Mouse (Mus musculus) ES-Bruce4 (cell line): ENCODE measurements around the gene Gm49384. TPM values are rescaled to one million over a fixed set of nuclear protein-coding genes. Genes with fewer than 3 reads are reported as not detected.

ENCODE experiments used
- H3K27ac ChIP-seq: 2 replicates; pipeline ENCODE4 v1.5.1; 2012; ENCODE audit warnings: low read length, inconsistent platforms; ENCODE audit not compliant: insufficient read depth
- H3K27me3 ChIP-seq: 2 replicates; pipeline ENCODE4 v1.6.1; 2012; ENCODE audit warnings: mild to moderate bottlenecking, low read length, inconsistent platforms; ENCODE audit not compliant: control insufficient read depth, poor library complexity, insufficient read depth, severe bottlenecking
- H3K36me3 ChIP-seq: 2 replicates; pipeline ENCODE4 v1.6.1; 2012; ENCODE audit warnings: inconsistent platforms, mild to moderate bottlenecking, low read length, moderate library complexity; ENCODE audit not compliant: control insufficient read depth, poor library complexity, insufficient read depth, severe bottlenecking
- H3K4me1 ChIP-seq: one replicate; pipeline ENCODE4 v1.8.1; 2011; ENCODE audit warnings: low read length; ENCODE audit not compliant: control insufficient read depth, insufficient read depth
- H3K4me3 ChIP-seq: 2 replicates; pipeline ENCODE4 v1.5.1; 2011; ENCODE audit warnings: low read depth, mild to moderate bottlenecking, low read length
- H3K9ac ChIP-seq: 2 replicates; pipeline ENCODE4 v1.6.1; 2012; ENCODE audit warnings: low read depth, mild to moderate bottlenecking, inconsistent platforms; ENCODE audit not compliant: poor library complexity, severe bottlenecking
- H3K9me3 ChIP-seq: replicated peaks from 2 replicates; pipeline ENCODE4 v1.6.1; 2012; ENCODE audit warnings: mild to moderate bottlenecking, low read length, inconsistent platforms; ENCODE audit not compliant: control insufficient read depth, poor library complexity, insufficient read depth, severe bottlenecking
- CTCF ChIP-seq: IDR thresholded peaks from one replicate; pipeline ENCODE4 v1.8.1; 2011; ENCODE audit warnings: low read depth, low read length
- EP300 ChIP-seq: IDR thresholded peaks from 2 replicates; pipeline ENCODE4 v1.6.1; 2011; ENCODE audit warnings: low read depth, low read length; ENCODE audit not compliant: insufficient read depth
- POLR2A ChIP-seq: IDR thresholded peaks from one replicate; pipeline ENCODE4 v1.8.1; 2011; ENCODE audit warnings: low read length; ENCODE audit not compliant: insufficient read depth
- polyA plus RNA-seq: library from polyadenylated mRNA; stranded (reverse); fragments of >200 nt; gene quantifications from 2 replicates; pipeline ENCODE4 v1.2.4, GENCODE M21; 2011; ENCODE audit warnings: low read depth; ENCODE audit not compliant: missing spikeins, insufficient read depth, insufficient read length

The Gm49384 gene
- polyA plus RNA-seq, 1 experiment: 32.7 TPM

DNA sequence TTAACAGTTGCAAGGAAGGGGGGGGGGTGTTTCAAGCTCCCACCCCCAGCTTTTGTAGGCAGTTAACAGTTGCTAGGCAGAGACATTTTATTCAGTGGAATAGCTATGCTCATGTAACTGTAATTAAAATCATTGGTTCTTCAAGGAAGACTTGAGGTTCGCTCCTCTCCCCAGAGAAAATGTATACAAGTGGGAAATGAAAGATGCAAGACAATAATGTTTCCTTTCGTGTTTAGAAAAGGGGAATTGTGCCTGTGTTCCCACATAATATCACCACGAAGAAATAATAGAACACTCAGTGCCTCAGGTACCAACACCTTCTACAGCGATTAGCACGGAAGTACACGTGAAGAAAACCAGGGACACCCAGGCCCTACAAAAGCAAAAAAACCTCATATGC lies 36.8 kb upstream of the Gm49384 start, which contains the start of gene Klhdc1:
Klhdc1 (plus strand) TSS at position 301 of the 400 bp plus-strand sequence.
- no peaks in the 10 kb centered on the region for H3K4me1 ChIP-seq
- H3K27me3 ChIP-seq: no peaks in the 10 kb centered on the region
- H3K36me3 ChIP-seq: no peaks in the 10 kb centered on the region
- no peak within 1 kb of the TSS for H3K27ac ChIP-seq
- no peaks in the 10 kb centered on the region for H3K9me3 ChIP-seq
- TF ChIP-seq POLR2A: no peak
- no peak for TF ChIP-seq EP300
- TF ChIP-seq CTCF: no peak
- peak within 1 kb of the TSS; percentile 72 for H3K9ac ChIP-seq
- H3K4me3 ChIP-seq: peak within 1 kb of the TSS; percentile 87

DNA sequence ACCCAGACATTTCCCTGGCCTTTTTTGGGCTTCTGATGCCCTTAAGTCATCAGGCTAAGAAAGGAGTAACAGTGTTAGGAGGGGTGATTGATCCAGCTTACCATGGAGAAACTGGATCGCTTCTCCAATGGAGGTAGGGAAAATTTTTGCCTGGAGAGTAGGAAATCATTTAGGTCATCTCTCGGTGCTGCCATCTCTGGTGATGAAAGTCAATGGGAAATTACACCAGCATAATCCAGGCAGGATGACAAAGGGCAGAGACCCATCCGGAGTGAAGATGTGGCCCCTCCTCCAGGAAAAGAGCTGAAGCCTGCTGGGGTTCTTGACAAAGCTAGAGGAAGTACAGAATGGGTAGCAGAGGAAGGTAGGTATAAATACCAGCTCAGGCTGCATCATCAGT lies 34.2 kb upstream of the Gm49384 start:
- H3K4me1 ChIP-seq: no peaks in the 10 kb centered on the region
- TF ChIP-seq POLR2A: no peak
- no peak for TF ChIP-seq EP300
- TF ChIP-seq CTCF: no peak
- H3K4me3 ChIP-seq: no peak overlapping the region
- H3K9me3 ChIP-seq: no peaks in the 10 kb centered on the region
- H3K27ac ChIP-seq: no peak overlapping the region
- no peak overlapping the region for H3K9ac ChIP-seq
- H3K27me3 ChIP-seq: no peaks in the 10 kb centered on the region
- no peaks in the 10 kb centered on the region for H3K36me3 ChIP-seq

DNA sequence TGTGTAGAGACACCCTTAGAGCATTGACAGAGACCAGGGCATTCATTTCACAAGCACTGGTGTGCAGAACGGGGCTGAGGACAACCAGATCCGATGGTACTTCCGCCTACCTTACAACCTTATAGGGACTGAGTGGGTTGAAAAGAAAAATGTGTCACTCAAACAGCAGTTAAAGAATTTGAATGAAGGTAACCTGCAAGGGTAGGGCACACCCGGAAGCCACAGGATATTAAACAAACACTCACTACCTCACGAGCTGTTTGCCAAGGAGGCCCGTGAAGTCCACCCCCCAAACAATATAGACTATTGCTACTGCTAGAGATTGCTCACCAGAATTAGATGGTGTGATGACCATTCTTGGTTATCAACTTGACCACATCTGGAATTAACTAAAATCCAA lies 31.7 kb upstream of the Gm49384 start:
- H3K27me3 ChIP-seq: no peaks in the 10 kb centered on the region
- no peak overlapping the region for H3K4me3 ChIP-seq
- no peaks in the 10 kb centered on the region for H3K36me3 ChIP-seq
- H3K27ac ChIP-seq: no peak overlapping the region
- TF ChIP-seq EP300 (no peak), CTCF (no peak), POLR2A (no peak)
- no peaks in the 10 kb centered on the region for H3K4me1 ChIP-seq
- no peak overlapping the region for H3K9ac ChIP-seq
- H3K9me3 ChIP-seq: no peaks in the 10 kb centered on the region

DNA sequence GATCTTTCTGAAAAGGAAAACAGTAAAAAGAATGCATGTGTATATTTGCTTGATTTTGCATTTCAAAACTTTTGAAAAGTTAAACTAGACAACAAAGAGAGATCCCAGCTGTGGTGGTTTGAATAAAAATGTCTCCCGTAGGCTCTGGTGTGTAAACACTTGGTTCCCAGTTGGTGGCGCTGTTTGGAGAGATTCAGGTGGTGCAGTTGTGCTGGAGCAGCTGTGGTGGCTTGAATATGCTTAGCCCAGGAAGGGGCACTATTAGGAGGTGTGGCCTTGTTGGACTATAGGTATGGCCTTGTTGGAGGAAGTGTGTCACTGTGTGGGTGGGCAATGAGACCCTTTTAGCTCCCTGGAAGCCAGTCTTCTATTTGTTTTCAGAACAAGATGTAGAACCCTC lies 25.2 kb upstream of the Gm49384 start:
- Histone ChIP-seq H3K9me3 (no peaks in the 10 kb centered on the region), H3K27ac (no peak overlapping the region), H3K36me3 (0 out of 2 replicates have a peak, but pooled peaks cover 2% of the 10 kb centered on the region), H3K9ac (no peak overlapping the region), H3K27me3 (no peaks in the 10 kb centered on the region), H3K4me1 (no peaks in the 10 kb centered on the region), H3K4me3 (no peak overlapping the region)
- TF ChIP-seq POLR2A (no peak), EP300 (no peak), CTCF (peak; percentile 68)

DNA sequence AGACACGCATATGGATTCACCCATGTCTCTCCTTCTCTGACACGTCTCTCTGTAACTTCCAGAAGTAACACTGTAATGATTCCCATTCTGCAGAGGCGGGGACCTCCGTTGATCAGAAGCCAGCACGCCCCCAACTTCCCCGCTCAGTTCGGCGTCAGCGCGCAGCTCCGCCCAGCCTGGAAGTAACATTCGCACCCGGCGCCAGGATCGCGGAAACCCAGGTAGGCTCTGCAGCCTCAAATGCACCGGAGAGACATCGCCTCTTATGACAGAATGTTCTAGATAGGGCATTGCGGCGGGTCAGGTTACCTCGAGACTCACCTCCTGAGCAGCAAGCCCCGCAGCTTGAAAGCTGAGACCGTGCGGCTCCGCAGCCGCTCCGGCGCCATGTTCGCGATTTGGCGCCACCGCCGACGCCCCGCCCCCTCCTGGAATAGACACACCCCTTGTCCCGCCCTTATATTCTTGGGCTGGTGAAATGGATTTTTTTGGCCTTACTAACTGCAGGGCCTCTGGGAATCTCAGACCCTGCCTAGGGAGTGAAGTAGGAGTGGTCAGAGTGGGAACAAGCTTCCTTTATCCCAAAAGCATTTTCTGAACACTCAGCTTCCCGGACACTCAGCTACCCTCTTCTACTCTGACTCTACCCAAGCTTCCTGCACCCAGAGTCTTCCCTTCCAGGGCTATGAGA lies 23.9 kb upstream of the Gm49384 start, which contains the start of gene Pole2:
Pole2 (minus strand) TSS at position 420 of the 691 bp plus-strand sequence.
- no peak for TF ChIP-seq CTCF
- TF ChIP-seq EP300: no peak
- TF ChIP-seq POLR2A: peak; percentile 50
- Histone ChIP-seq H3K9ac (peak within 1 kb of the TSS; percentile 73), H3K4me3 (peak within 1 kb of the TSS; percentile 93), H3K27me3 (no peaks in the 10 kb centered on the region), H3K27ac (peak within 1 kb of the TSS; percentile 74), H3K4me1 (no peaks in the 10 kb centered on the region), H3K36me3 (peaks cover 5% of the 10 kb centered on the region; the same call in 1 of the 2 replicates), H3K9me3 (no peaks in the 10 kb centered on the region)

DNA sequence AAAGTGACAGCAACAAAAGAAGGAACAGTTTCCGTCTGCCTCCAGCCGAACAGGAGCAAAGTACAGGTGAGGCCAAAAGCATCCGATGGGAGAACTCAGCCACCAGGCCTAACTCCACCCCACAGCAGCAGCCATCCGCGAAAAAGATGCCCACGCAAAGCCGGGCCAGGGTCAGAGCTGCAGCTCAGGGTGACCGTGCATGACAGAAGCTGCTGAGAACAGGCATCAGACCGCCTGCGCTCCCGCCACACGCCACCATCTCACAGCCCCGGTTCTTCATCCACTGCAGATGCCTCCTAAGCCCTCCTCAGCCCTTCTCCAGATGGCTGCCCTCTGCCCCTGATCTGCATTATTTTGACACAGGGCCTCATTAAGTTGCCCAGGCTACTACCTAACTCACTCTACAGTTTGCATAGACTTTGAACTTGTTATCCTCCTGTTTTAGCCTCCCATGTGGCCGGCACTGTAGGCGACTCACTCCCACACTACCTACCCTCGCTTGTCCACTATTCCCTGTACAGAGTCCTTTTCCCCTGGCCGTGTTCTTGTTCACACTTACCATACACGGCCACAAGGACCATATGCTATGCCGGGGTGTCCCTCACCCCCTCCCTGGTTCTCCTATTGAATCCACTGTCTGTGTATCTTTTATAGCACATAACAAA lies 16.7 kb upstream of the Gm49384 start:
- H3K9ac ChIP-seq: no peak overlapping the region
- H3K27ac ChIP-seq: no peak overlapping the region
- H3K4me3 ChIP-seq: no peak overlapping the region
- no peak for TF ChIP-seq EP300
- no peak for TF ChIP-seq POLR2A
- no peak for TF ChIP-seq CTCF
- H3K27me3 ChIP-seq: no peaks in the 10 kb centered on the region
- no peaks in the 10 kb centered on the region for H3K9me3 ChIP-seq
- H3K4me1 ChIP-seq: no peaks in the 10 kb centered on the region
- H3K36me3 ChIP-seq: peaks cover 8% of the 10 kb centered on the region
